Mouse (Mus musculus) intestine, postnatal 0 days (tissue): ENCODE measurements at regions not wholly inside any gene's neighbourhood (a gene's known extent, or its start where the extent isn't known, plus 50 kb on each side); places are given as distances from the start of the nearest gene placed in this dataset.

Source experiments
- ATAC-seq: fragments of 200-750 bp; cut with Nextera tagmentation; 2 replicates; pipeline ENCODE4 v1.8.0; 2017; ENCODE audit warnings: mild to moderate bottlenecking, moderate TSS enrichment, moderate library complexity
- H3K27ac ChIP-seq: fragments of 300-500 bp; sonication (generic); 2 replicates; pipeline ENCODE4 v1.5.1; 2014; ENCODE audit warnings: mild to moderate bottlenecking, low read depth, low read length, moderate library complexity
- H3K27me3 ChIP-seq: fragments of 300-500 bp; sonication (generic); replicated peaks from 2 replicates; pipeline ENCODE4 v1.6.1; 2014; ENCODE audit warnings: low read length, mixed read lengths; ENCODE audit not compliant: control insufficient read depth, insufficient read depth
- H3K36me3 ChIP-seq: fragments of 300-500 bp; sonication (generic); 2 replicates; pipeline ENCODE4 v1.6.1; 2014; ENCODE audit warnings: mild to moderate bottlenecking, moderate library complexity; ENCODE audit not compliant: control insufficient read depth, insufficient read depth
- H3K4me1 ChIP-seq: fragments of 300-500 bp; sonication (generic); replicated peaks from 2 replicates; pipeline ENCODE4 v1.6.1; 2014; ENCODE audit warnings: antibody characterized with exemption, low read length, mixed read lengths; ENCODE audit not compliant: control insufficient read depth, insufficient read depth
- H3K4me2 ChIP-seq: fragments of 300-500 bp; sonication (generic); replicated peaks from 2 replicates; pipeline ENCODE4 v1.6.1; 2014; ENCODE audit warnings: low read depth, mild to moderate bottlenecking, moderate library complexity
- H3K4me3 ChIP-seq: fragments of 300-500 bp; sonication (generic); 2 replicates; pipeline ENCODE4 v1.5.1; 2014; ENCODE audit warnings: low read depth, low read length
- H3K9ac ChIP-seq: fragments of 300-500 bp; sonication (generic); 2 replicates; pipeline ENCODE4 v1.6.1; 2014; ENCODE audit warnings: mild to moderate bottlenecking, low read depth, low read length
- H3K9me3 ChIP-seq: fragments of 300-500 bp; sonication (generic); 2 replicates; pipeline ENCODE4 v1.6.1; 2016; ENCODE audit warnings: mixed run types; ENCODE audit not compliant: control insufficient read depth
- CTCF ChIP-seq: sonication (generic); IDR thresholded peaks from 2 replicates; pipeline ENCODE4 v1.5.1; 2016; ENCODE audit warnings: low read depth, mild to moderate bottlenecking, control low read depth, antibody characterized with exemption, moderate library complexity
- WGBS: fragments of 180-500 bp; shearing (Covaris S2); extraction: QIAGEN DNeasy Blood & Tissue Kit; methylation state at CpG from one replicate; pipeline ENCODE4 v1.1.7; 2014; 5-methylcytosine and 5-hydroxymethylcytosine counted together

DNA sequence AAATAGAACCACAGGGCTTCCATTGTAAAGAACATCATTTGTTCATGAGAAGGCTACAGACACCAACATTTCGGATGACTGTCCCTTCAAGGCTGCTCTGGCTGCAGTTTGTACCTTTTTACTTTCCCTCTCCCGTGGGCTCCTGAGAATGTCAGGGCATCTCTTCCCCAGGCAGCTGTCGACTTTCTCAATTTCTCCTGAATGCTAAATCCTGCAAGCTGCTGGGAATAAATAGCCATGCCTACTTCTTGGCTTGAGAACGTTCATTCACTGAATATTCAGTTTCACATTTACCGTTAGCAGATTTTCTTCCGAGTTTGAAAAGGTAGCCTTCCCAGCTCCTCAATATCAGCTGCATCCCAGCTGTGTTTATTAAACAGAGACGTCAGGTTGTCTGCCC is 176.2 kb upstream of the Cep162 start:
- no peak for TF ChIP-seq CTCF
- Histone ChIP-seq H3K4me2 (no peak overlapping the region), H3K27me3 (no peaks in the 10 kb centered on the region), H3K4me3 (no peak overlapping the region), H3K27ac (no peak overlapping the region), H3K36me3 (no peaks in the 10 kb centered on the region), H3K4me1 (no peaks in the 10 kb centered on the region), H3K9me3 (no peaks in the 10 kb centered on the region), H3K9ac (no peak overlapping the region)
- no peak for ATAC-seq
- 55% methylated on average over 7 of the region's 7 CpGs for WGBS

DNA sequence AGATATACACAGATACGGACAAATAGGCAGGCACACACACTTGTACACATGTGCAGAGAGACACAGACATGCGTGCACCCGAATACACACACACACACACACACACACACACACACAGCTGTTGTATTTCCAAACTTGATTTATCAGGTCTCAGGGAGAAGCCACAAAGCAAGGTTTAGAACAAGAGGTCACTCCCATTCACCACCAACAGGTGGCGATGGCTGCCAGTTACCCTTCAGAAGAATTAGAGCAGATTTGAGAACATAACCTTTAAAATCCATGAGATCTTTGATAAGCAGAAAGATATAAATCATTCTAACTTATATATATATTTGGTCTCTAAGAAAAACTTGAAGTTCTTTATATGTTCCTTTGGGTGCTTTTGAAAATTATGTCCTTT is 169.9 kb upstream of the Cep162 start:
- H3K27ac ChIP-seq, result no peak overlapping the region
- no peaks in the 10 kb centered on the region for H3K36me3 ChIP-seq
- no peak overlapping the region for H3K9ac ChIP-seq
- H3K4me2 ChIP-seq, result no peak overlapping the region
- no peaks in the 10 kb centered on the region for H3K4me1 ChIP-seq
- peak; percentile 75 for TF ChIP-seq CTCF
- H3K4me3 ChIP-seq, result no peak overlapping the region
- ATAC-seq, result no peak
- WGBS, result 59% methylated on average over 4 of the region's 4 CpGs
- H3K9me3 ChIP-seq, result no peaks in the 10 kb centered on the region
- H3K27me3 ChIP-seq, result no peaks in the 10 kb centered on the region

DNA sequence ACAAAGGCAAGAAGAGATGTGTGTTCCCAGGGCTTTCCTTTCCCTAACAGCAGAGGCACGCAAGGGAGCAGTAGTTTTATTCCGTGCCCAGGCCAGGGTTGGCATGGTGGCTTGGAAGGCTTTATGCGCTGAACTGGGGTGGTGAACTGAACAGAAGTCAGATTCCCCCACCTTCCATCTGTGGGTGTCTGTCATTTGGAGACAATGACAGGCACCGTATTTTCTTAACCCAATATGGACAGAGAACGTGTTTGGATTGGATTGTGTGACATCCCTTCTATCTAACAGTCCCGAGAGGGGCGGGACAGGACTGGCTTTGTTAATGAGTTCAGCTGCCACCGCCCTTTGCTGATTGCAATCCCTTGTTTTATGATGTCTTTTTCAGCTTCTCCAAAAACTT is 165.8 kb upstream of the Cep162 start:
- no peaks in the 10 kb centered on the region for H3K27me3 ChIP-seq
- no peaks in the 10 kb centered on the region for H3K9me3 ChIP-seq
- H3K36me3 ChIP-seq, result no peaks in the 10 kb centered on the region
- no peak for TF ChIP-seq CTCF
- H3K9ac ChIP-seq, result no peak overlapping the region
- WGBS, result 45% methylated on average over 8 of the region's 8 CpGs
- no peak overlapping the region for H3K4me3 ChIP-seq
- no peaks in the 10 kb centered on the region for H3K4me1 ChIP-seq
- no peak overlapping the region for H3K4me2 ChIP-seq
- no peak overlapping the region for H3K27ac ChIP-seq
- ATAC-seq, result no peak

DNA sequence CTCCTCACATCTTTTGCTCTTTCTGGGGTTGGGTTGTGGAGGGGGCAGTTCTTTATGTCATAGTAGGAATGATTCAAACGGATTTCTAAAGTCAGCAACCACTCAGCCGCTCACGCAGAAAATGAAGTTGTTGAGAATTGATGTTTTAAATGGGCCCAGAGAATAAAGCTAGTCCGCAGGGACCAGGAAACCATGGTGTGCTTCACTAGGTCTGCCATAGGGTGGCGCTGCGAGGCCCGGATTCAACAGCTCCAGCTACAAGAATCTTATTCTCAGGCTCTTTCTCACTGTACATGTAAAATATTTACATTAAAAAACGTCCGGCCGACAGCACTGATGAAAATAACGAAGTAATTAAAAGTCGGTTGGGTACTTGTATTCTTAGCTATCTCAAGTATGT is 164.0 kb upstream of the Cep162 start:
- no peak for ATAC-seq
- Histone ChIP-seq H3K9ac (no peak overlapping the region), H3K36me3 (no peaks in the 10 kb centered on the region), H3K27ac (no peak overlapping the region), H3K27me3 (no peaks in the 10 kb centered on the region), H3K9me3 (no peaks in the 10 kb centered on the region), H3K4me2 (no peak overlapping the region), H3K4me1 (no peaks in the 10 kb centered on the region), H3K4me3 (no peak overlapping the region)
- WGBS, result 15% methylated on average over 12 of the region's 12 CpGs
- peak; percentile 71 for TF ChIP-seq CTCF

DNA sequence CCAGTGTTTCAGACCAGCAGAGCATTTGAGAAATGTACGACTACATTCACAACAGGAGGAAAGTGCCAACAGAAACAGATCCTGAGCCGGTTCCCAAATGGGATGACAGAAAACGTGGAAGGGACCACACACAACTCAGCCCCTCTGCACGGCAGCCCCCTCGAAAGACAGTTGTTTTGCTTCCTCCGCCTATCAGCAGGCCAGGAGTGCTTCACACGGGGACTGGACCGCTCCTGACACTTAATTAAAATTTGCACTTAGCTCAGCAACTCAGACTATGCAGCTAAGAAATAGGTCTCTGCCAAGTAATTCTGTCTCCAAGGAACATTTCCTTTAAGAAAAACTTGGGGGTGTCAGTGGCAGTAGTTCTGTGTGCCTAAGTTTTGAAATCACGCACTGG is 157.6 kb upstream of the Cep162 start:
- TF ChIP-seq CTCF, result no peak
- H3K4me1 ChIP-seq, result no peaks in the 10 kb centered on the region

DNA sequence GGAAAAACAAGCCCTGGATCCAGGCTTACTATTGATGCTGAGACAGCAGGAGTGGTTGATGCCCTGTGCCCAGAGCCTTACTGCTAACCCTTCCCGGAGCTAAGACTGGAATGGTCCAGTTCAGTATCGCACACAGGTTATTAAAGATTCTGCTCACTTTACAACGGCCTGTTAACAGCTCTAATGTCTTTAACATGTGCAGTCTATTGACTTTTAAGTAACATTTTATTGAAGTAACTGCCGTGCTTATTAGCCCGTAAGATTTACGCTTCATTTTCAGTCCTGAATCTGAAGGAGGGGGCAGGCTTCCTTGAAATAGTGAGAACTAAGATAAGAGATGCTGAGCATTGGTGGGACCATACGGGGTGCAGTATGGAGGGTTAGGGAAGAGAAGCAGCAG is 155.7 kb upstream of the Cep162 start:
- H3K27ac ChIP-seq, result no peak overlapping the region
- WGBS, result 70% methylated on average over 7 of the region's 7 CpGs
- no peak overlapping the region for H3K9ac ChIP-seq
- no peaks in the 10 kb centered on the region for H3K27me3 ChIP-seq
- no peaks in the 10 kb centered on the region for H3K36me3 ChIP-seq
- H3K4me1 ChIP-seq, result no peaks in the 10 kb centered on the region
- no peaks in the 10 kb centered on the region for H3K9me3 ChIP-seq
- ATAC-seq, result no peak
- no peak overlapping the region for H3K4me3 ChIP-seq
- H3K4me2 ChIP-seq, result no peak overlapping the region
- no peak for TF ChIP-seq CTCF

More for the DNA sequence above, 157.6 kb upstream of the Cep162 start:
- H3K4me3 ChIP-seq, result no peak overlapping the region
- no peak overlapping the region for H3K9ac ChIP-seq
- no peaks in the 10 kb centered on the region for H3K27me3 ChIP-seq
- no peak for ATAC-seq
- no peak overlapping the region for H3K4me2 ChIP-seq
- no peaks in the 10 kb centered on the region for H3K9me3 ChIP-seq
- H3K27ac ChIP-seq, result no peak overlapping the region
- no peaks in the 10 kb centered on the region for H3K36me3 ChIP-seq
- WGBS, result 47% methylated on average over 9 of the region's 9 CpGs

DNA sequence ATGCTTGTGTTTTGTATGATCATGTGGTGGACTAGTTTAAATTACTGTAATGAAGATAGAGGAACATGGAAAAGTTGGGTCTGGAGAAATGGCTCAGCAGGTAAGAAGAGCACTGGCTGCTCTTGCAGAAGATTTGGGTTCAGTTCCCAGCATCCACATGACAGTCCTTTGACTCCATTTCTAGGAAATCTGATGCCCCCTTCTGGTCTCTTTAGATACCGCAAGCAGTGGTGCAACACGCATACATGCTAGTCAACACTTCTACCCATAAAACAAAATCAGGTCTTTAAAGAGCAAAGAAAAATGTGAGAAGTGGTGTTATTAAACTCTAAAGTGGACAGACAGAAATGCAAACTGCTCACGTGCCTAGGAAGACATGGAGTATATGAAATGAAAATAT is 154.4 kb upstream of the Cep162 start:
- no peak overlapping the region for H3K9ac ChIP-seq

More for the DNA sequence above, 154.4 kb upstream of the Cep162 start:
- Histone ChIP-seq H3K36me3 (no peaks in the 10 kb centered on the region), H3K9me3 (no peaks in the 10 kb centered on the region), H3K4me1 (no peaks in the 10 kb centered on the region), H3K27ac (no peak overlapping the region), H3K27me3 (no peaks in the 10 kb centered on the region), H3K4me3 (no peak overlapping the region), H3K4me2 (no peak overlapping the region)
- WGBS, result 91% methylated on average over 3 of the region's 3 CpGs
- ATAC-seq, result no peak
- TF ChIP-seq CTCF, result 0 out of 2 replicates have a peak, but pooled peaks have one; percentile 2
